Mouse (Mus musculus) natural killer cell, adult 2 months (primary cell): Measurements from ENCODE around the gene Gm21828.
"Not testable (repeated sequence)": the region's sequence is repeated elsewhere in the genome, so short reads cannot be mapped to it uniquely, and the experiment has no call there.

Experiments used
- DNase-seq, 2 experiments: peaks; one replicate each; pipeline ENCODE4 v3.0.0; 2022; ENCODE audit warnings: low spot score in 2 of 2

Gm21828 gene

DNA sequence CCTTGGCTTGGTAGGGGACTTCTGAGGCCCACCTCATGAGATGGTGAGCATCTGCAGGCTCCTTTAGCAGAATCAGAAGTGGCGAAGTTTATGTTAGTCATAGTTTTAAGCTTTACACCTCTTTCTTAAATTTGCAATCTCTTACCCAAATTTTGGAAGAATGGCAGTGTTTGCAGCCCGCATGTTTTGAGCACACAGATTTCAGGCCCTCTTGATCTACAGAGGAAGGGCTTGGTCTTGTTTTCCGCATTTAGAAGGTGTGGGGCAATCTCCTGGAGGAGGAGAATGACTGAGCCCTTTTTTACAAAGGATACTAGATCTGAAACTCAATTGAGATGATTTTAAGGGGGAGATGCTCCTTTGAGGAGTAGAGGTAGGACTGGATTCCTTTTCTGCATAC is at the start of gene Gm21828:
Gm21828 (minus strand) TSS at position 101 of the 400 bp plus-strand sequence.
- not testable (repeated sequence) for DNase-seq

GRCm38 (mm10) chrY:13252091-13252490 is 28.4 kb upstream of the Gm21828 start, which contains the start of the genes Gm21440 and Gm21454:
Gm21440 (plus strand) TSS chrY:13252391.
Gm21454 (plus strand) TSS chrY:13252442.
- DNase-seq = not testable (repeated sequence)
